8 mouse cellular contexts compared by ENCODE assay signal in genomic region chr7:90028888-90029547, GRCm38 (mm10). TPM values are rescaled to one million over a fixed set of nuclear protein-coding genes. Genes with fewer than 3 reads are reported as not detected.
DNase-seq lines count a peak whose midpoint lies in the region; ATAC-seq and TF ChIP-seq lines count a peak whose summit lies in the region.

No protein-coding gene starts in this region.

- WGBS in kidney, postnatal 0 days: 14% methylated on average over 8 of the region's 8 CpGs
- WGBS in liver, embryonic 11.5 days: 24% methylated on average over 8 of the region's 8 CpGs
- WGBS in olfactory bulb, adult 2 months: 21% methylated on average over 8 of the region's 8 CpGs

- H3K27ac ChIP-seq in kidney, postnatal 0 days: peak overlapping the region; percentile 84
- peak overlapping the region; percentile 34; the same call in 1 of the 2 replicates for H3K27ac ChIP-seq in liver, embryonic 11.5 days (ENCODE audit: low read depth, low read length)
- peak overlapping the region; percentile 7; the same call in 1 of the 2 replicates for H3K27ac ChIP-seq in olfactory bulb, adult 2 months (ENCODE audit: insufficient read depth, low read depth, low read length)

- H3K4me1 ChIP-seq in kidney, postnatal 0 days (replicated peaks; ENCODE audit: insufficient read depth, low read length): peaks cover 18% of the 10 kb centered on the region
- peaks cover 33% of the 10 kb centered on the region for H3K4me1 ChIP-seq in liver, embryonic 11.5 days (replicated peaks; ENCODE audit: control insufficient read depth, insufficient read depth, low read length)
- peaks cover 9% of the 10 kb centered on the region for H3K4me1 ChIP-seq in olfactory bulb, adult 2 months (ENCODE audit: control insufficient read depth, insufficient read depth, low read length)

- no peak overlapping the region for H3K4me3 ChIP-seq in kidney, postnatal 0 days (replicated peaks; ENCODE audit: low read depth, low read length)
- H3K4me3 ChIP-seq in liver, embryonic 11.5 days (ENCODE audit: low read depth, low read length): no peak overlapping the region
- H3K4me3 ChIP-seq in olfactory bulb, adult 2 months (ENCODE audit: insufficient read depth, low read depth, low read length): no peak overlapping the region

- no peaks in the 10 kb centered on the region for H3K9me3 ChIP-seq in kidney, postnatal 0 days (replicated peaks; ENCODE audit: low read length)
- H3K9me3 ChIP-seq in liver, embryonic 11.5 days (ENCODE audit: control insufficient read depth, low read length): no peaks in the 10 kb centered on the region

- no peak for TF ChIP-seq CTCF in kidney, postnatal 0 days (IDR thresholded peaks at IDR 0.05; ENCODE audit: low read depth)
- TF ChIP-seq CTCF in olfactory bulb, adult 2 months (IDR thresholded peaks at IDR 0.05; ENCODE audit: insufficient read depth, low read depth, low read length): no peak

- no peak for DNase-seq in kidney, postnatal 0 days (ENCODE audit: low spot score)
- DNase-seq in kidney, adult 8-10 months: no peak
- peak; percentile 42 to 77 for DNase-seq in cerebellum, postnatal 4 days (ENCODE audit: low spot score in 2 of 2)
- peak; percentile 49 for DNase-seq in gastrocnemius, postnatal 10 days
- DNase-seq in kidney, postnatal 10 days: peak; percentile 28
- no peak for DNase-seq in liver, embryonic 11.5 days (ENCODE audit: low spot score)
- no peak for DNase-seq in c-Kit-positive CD71-positive TER-119-positive erythroid progenitor cells, embryonic 14.5 days (ENCODE audit: low spot score)

- no peak for TF ChIP-seq POLR2A in olfactory bulb, adult 2 months (IDR thresholded peaks at IDR 0.05; ENCODE audit: insufficient read depth, low read depth, low read length)

- 0 out of 2 replicates have a peak overlapping the region, but pooled peaks have one; percentile 1 for H3K4me2 ChIP-seq in kidney, postnatal 0 days (ENCODE audit: low read length)
- peak overlapping the region; percentile 31; the same call in 1 of the 2 replicates for H3K4me2 ChIP-seq in liver, embryonic 11.5 days

- no peak overlapping the region for H3K9ac ChIP-seq in kidney, postnatal 0 days (ENCODE audit: low read depth, low read length)
- H3K9ac ChIP-seq in liver, embryonic 11.5 days (ENCODE audit: low read depth, low read length): peak overlapping the region; percentile 12; the same call in 1 of the 2 replicates

- H3K27me3 ChIP-seq in kidney, postnatal 0 days (ENCODE audit: insufficient read depth, low read length): no peaks in the 10 kb centered on the region
- no peaks in the 10 kb centered on the region for H3K27me3 ChIP-seq in liver, embryonic 11.5 days (replicated peaks; ENCODE audit: control insufficient read depth, insufficient read depth, low read length)

- no peak for ATAC-seq in kidney, postnatal 0 days (replicated peaks; ENCODE audit: low FRiP score, low read depth)
- ATAC-seq in liver, embryonic 11.5 days (replicated peaks; ENCODE audit: low FRiP score): no peak

- no peaks in the 10 kb centered on the region for H3K36me3 ChIP-seq in kidney, postnatal 0 days (ENCODE audit: insufficient read depth, low read length)
- no peaks in the 10 kb centered on the region for H3K36me3 ChIP-seq in liver, embryonic 11.5 days (ENCODE audit: control insufficient read depth, insufficient read depth, low read length)

RNA-seq across cellular contexts. Expression of gene Eed, which starts 48.2 kb away (rescaled TPM):
- 51.0 and 54.3 TPM in 2 replicates for polyA plus RNA-seq in kidney, postnatal 0 days (2015; fragmentation: Nextera tagmentation; extraction: Ambion mirVana)
- total RNA-seq in gastrocnemius, postnatal 10 days (2021): 10 to 100 TPM; 30.6 to 37.8 TPM
- 68.4 and 77.1 TPM in 2 replicates for polyA plus RNA-seq in liver, embryonic 11.5 days (2014; fragmentation: Nextera tagmentation; extraction: Ambion mirVana)
- not detected in 2 replicates for polyA plus RNA-seq in olfactory bulb, adult 2 months (2012; ENCODE audit: insufficient read depth, insufficient read length, low replicate concordance, missing spikeins)

Comparison
In these comparisons a context has a peak if more than half of its experiments do, and no peak if none do; other contexts are left out.
1. DNase-seq: peak in cerebellum, postnatal 4 days (2 of 2), gastrocnemius, postnatal 10 days (single experiment) and kidney, postnatal 10 days (single experiment); none in kidney, postnatal 0 days (single experiment), kidney, adult 8-10 months (0 of 2), liver, embryonic 11.5 days (single experiment) and c-Kit-positive CD71-positive TER-119-positive erythroid progenitor cells, embryonic 14.5 days (single experiment).
2. H3K27ac ChIP-seq: peak in every context shown above with its lines; median percentile 84 in kidney, postnatal 0 days; 34 in liver, embryonic 11.5 days; 7 in olfactory bulb, adult 2 months.